Mouse (Mus musculus) heart, embryonic 14.5 days (tissue): ENCODE measurements around the gene Mall. TPM values are rescaled to one million over a fixed set of nuclear protein-coding genes. Genes with fewer than 3 reads are reported as not detected.

Source experiments
- ATAC-seq: fragments of 200-750 bp; cut with Nextera tagmentation; 2 replicates; pipeline ENCODE4 v1.8.0; 2017; ENCODE audit warnings: low read depth, moderate TSS enrichment; ENCODE audit not compliant: insufficient number of reproducible peaks, insufficient read depth, low FRiP score
- H3K27ac ChIP-seq, 2 experiments: fragments of 200-500 bp in 1 of 2; fragments of 300-500 bp in 1 of 2; sonication (generic) in 1 of 2; replicated peaks in 1 of 2; 2 replicates each; pipeline ENCODE4 v1.5.1; 2012 to 2014; ENCODE audit warnings: low read depth in 2 of 2, low read length in 2 of 2, control low read depth in 1 of 2, mild to moderate bottlenecking in 1 of 2, mixed read lengths in 1 of 2; ENCODE audit not compliant: control insufficient read depth in 1 of 2, insufficient read depth in 1 of 2
- H3K27me3 ChIP-seq: fragments of 300-500 bp; sonication (generic); 2 replicates; pipeline ENCODE4 v1.6.1; 2014; ENCODE audit warnings: mild to moderate bottlenecking, low read length, control low read depth; ENCODE audit not compliant: control insufficient read depth, insufficient read depth
- H3K36me3 ChIP-seq: fragments of 300-500 bp; sonication (generic); 2 replicates; pipeline ENCODE4 v1.6.1; 2014; ENCODE audit warnings: mild to moderate bottlenecking, control low read depth, low read length, mixed read lengths; ENCODE audit not compliant: control insufficient read depth, insufficient read depth
- H3K4me1 ChIP-seq, 2 experiments: fragments of 200-500 bp in 1 of 2; fragments of 300-500 bp in 1 of 2; sonication (generic) in 1 of 2; 2 replicates each; pipeline ENCODE4 v1.6.1; 2012 to 2014; ENCODE audit warnings: low read length in 2 of 2, control low read depth in 1 of 2, mixed read lengths in 1 of 2; ENCODE audit not compliant: control insufficient read depth in 2 of 2, insufficient read depth in 2 of 2
- H3K4me2 ChIP-seq: fragments of 300-500 bp; sonication (generic); 2 replicates; pipeline ENCODE4 v1.6.1; 2014; ENCODE audit warnings: mild to moderate bottlenecking, low read length
- H3K4me3 ChIP-seq, 2 experiments: fragments of 200-500 bp in 1 of 2; fragments of 300-500 bp in 1 of 2; sonication (generic) in 1 of 2; 2 replicates each; pipeline ENCODE4 v1.5.1; 2012 to 2014; ENCODE audit warnings: low read length in 2 of 2, mild to moderate bottlenecking in 2 of 2, control low read depth in 1 of 2, low read depth in 1 of 2, moderate library complexity in 1 of 2; ENCODE audit not compliant: control insufficient read depth in 1 of 2, insufficient read depth in 1 of 2
- H3K9ac ChIP-seq: fragments of 300-500 bp; sonication (generic); 2 replicates; pipeline ENCODE4 v1.6.1; 2014; ENCODE audit warnings: mild to moderate bottlenecking, low read length
- H3K9me3 ChIP-seq: fragments of 300-500 bp; sonication (generic); 2 replicates; pipeline ENCODE4 v1.6.1; 2016; ENCODE audit warnings: low read length, control low read depth; ENCODE audit not compliant: control insufficient read depth
- WGBS: fragments of 180-500 bp; shearing (Covaris S2); extraction: QIAGEN DNeasy Blood & Tissue Kit; methylation state at CpG from one replicate; pipeline ENCODE4 v1.1.7; 2014; 5-methylcytosine and 5-hydroxymethylcytosine counted together
- polyA plus RNA-seq: library from polyadenylated mRNA; unstranded; fragments of >200 nt; fragmentation: Nextera tagmentation; extraction: Ambion mirVana; gene quantifications from 2 replicates; pipeline ENCODE4 v1.2.1, GENCODE M21; 2014

Mall gene
- 7.2 and 8.3 TPM in 2 replicates for polyA plus RNA-seq

DNA sequence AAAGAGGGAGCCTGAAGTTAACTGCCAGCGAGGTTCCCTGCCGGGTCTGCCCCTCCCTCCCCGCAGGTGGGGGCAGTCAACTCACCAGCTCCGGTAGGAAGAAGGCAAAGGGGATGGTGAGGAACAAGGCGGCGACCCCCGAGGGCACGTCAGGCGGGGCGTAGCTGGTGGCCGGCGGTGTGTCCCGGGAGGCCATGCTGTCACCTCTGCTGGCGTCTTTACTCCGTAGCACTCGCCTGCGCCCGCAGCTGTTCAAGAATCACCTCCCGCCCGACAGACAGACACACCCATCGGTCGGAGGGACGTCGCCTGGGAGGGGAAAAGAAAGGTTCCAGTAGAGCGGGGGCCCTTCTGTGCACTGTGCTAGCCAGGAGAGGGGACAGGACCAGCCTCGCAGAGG is at the start of gene Mall:
Mall (minus strand) TSS at position 262 of the 400 bp plus-strand sequence.
- peak within 1 kb of the TSS; percentile 68 for H3K9ac ChIP-seq
- H3K4me2 ChIP-seq, result peak within 1 kb of the TSS; percentile 63
- H3K27me3 ChIP-seq, result peaks cover 3% of the 10 kb centered on the region; the same call in 1 of the 2 replicates
- peak within 1 kb of the TSS; percentile 24 to 36 for H3K4me3 ChIP-seq
- no peaks in the 10 kb centered on the region for H3K36me3 ChIP-seq
- ATAC-seq, result no peak
- 0 out of 4 replicates have a peak within 1 kb of the TSS, but pooled peaks of 1 of the 2 experiments have one; percentile 53 for H3K27ac ChIP-seq
- no peaks in the 10 kb centered on the region for H3K9me3 ChIP-seq
- 2% methylated on average over 26 of the region's 26 CpGs for WGBS
- H3K4me1 ChIP-seq, result peaks cover 17 to 23% of the 10 kb centered on the region in 2 experiments; a peak in 3 of 4 replicates

DNA sequence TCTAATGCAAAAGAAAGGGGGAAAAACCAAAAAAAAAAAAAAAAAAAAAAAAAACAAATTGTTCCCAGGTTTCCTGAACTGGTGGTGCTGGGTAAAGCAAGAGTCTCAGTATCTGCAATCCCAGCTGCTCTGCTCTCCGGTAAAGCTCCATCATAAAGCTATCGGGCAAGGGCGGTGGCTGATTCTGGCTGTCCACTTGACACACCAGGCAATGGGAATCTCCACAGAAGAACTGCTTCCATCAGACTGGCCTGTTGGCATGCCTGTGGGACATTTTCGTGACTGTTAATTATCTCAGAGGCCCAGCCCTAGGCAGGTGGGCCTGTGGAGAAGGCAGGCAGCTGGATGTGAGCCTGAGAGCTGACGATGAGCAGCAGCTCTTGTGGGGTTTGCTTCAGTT is 48.7 kb upstream of the Mall start:
- peaks cover 19% of the 10 kb centered on the region for H3K36me3 ChIP-seq
- ATAC-seq, result no peak
- no peaks in the 10 kb centered on the region for H3K4me1 ChIP-seq
- H3K27ac ChIP-seq, result no peak overlapping the region
- no peak overlapping the region for H3K4me2 ChIP-seq
- H3K9me3 ChIP-seq, result no peaks in the 10 kb centered on the region
- no peak overlapping the region for H3K4me3 ChIP-seq
- H3K9ac ChIP-seq, result no peak overlapping the region
- 82% methylated on average over 5 of the region's 5 CpGs for WGBS
- H3K27me3 ChIP-seq, result no peaks in the 10 kb centered on the region

DNA sequence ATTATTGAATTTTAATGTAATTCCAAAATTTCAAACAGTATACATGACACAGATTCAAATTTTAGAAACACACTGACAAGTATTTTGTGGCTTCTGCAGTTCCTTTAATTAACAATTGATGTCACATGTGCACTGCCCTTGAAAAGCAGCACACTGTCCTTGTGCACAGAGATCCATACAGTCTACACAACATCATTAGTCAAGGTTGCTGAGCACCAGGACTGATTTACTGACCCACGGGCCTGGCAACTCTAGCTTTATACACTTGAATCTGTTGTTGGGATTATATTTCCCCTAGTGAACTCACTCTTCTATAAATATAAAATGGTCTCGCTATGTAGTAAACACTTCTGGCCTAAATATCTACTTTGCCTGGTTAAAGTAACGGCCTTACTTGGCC is 45.3 kb upstream of the Mall start:
- Histone ChIP-seq H3K27me3 (no peaks in the 10 kb centered on the region), H3K4me2 (no peak overlapping the region), H3K27ac (no peak overlapping the region), H3K4me1 (no peaks in the 10 kb centered on the region), H3K9ac (no peak overlapping the region), H3K4me3 (no peak overlapping the region), H3K36me3 (peaks cover 27% of the 10 kb centered on the region), H3K9me3 (no peaks in the 10 kb centered on the region)
- whole genome bisulfite sequencing, result 77% methylated on average over 3 of the region's 3 CpGs
- no peak for ATAC-seq

DNA sequence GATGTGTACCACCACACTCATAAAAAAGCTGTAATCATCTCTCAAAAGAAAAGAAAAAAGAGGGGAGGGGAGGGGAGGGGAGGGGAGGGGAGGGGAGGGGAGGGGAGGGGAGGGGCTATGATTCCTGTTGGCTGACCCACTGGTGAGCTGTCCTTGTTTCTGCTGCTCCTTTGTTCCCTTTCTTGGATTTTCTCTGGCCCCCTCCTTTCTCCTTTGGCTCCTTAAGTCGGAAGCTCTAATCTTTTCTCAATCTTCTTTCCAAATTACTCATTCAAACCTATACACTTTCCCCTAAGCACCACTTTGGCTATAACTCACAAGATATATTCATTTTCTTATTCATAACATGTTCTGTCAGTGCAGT is 44.8 kb upstream of the Mall start:
- H3K9ac ChIP-seq, result no peak overlapping the region
- H3K27me3 ChIP-seq, result no peaks in the 10 kb centered on the region
- H3K4me3 ChIP-seq, result no peak overlapping the region
- H3K27ac ChIP-seq, result no peak overlapping the region
- no peak for ATAC-seq
- H3K4me1 ChIP-seq, result no peaks in the 10 kb centered on the region
- H3K36me3 ChIP-seq, result peaks cover 26% of the 10 kb centered on the region
- no peaks in the 10 kb centered on the region for H3K9me3 ChIP-seq
- WGBS, result 46% methylated on average over 1 of the region's 1 CpGs
- H3K4me2 ChIP-seq, result no peak overlapping the region

DNA sequence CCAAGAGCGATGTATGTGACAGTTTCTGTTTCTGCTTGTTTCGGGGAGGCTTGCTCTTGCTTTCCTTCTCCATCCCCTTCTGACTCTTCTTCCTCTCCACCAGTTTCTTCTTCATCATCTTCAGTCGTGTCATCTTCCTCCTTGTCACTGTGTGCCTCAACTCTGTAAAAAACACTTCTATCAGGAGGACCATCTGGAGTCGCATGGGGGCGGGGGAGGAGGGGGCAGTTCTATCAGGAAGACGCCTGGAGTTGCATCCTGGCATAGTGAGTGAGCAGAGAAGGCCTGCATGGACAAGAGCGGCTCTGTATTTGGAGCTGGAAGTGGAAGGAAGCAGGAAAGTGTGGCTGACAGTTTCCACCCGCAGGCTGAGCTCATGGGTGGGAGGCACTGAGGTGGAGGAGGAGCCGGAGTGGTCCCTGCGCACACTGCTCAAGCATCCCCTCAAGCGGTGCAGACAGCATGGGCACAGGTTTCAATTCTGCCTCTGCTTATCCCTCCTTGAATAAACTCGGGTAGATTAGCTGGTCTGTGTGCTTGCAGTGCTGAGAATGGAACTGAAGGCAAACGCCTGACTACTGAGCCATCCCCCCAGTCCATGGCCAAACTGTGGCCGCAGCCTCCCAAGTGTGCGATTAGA is 44.3 kb upstream of the Mall start:
- Histone ChIP-seq H3K4me3 (no peak overlapping the region), H3K9ac (no peak overlapping the region), H3K9me3 (no peaks in the 10 kb centered on the region), H3K27ac (no peak overlapping the region), H3K4me2 (no peak overlapping the region), H3K36me3 (peaks cover 24% of the 10 kb centered on the region), H3K27me3 (no peaks in the 10 kb centered on the region), H3K4me1 (no peaks in the 10 kb centered on the region)
- ATAC-seq, result no peak
- WGBS, result 54% methylated on average over 15 of the region's 15 CpGs

DNA sequence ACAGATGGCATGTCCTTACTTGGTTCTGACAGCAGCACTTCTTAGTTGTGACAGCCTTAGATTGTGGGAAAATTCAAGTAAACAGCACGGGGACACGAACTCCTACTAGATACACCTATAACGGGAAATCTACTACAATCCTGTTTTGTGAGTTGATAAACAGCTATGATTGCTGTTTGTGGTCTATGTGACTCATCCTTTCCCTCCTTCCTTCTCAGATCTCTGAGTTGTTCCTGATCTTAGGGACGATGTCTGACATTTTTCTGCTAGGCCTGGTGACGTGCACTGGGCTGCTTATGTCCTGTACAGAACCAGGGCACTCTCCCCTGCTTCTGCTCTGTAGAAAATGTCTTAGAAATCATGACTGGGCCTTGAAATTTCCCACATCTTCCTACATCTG is 31.9 kb upstream of the Mall start:
- H3K27me3 ChIP-seq, result no peaks in the 10 kb centered on the region

DNA sequence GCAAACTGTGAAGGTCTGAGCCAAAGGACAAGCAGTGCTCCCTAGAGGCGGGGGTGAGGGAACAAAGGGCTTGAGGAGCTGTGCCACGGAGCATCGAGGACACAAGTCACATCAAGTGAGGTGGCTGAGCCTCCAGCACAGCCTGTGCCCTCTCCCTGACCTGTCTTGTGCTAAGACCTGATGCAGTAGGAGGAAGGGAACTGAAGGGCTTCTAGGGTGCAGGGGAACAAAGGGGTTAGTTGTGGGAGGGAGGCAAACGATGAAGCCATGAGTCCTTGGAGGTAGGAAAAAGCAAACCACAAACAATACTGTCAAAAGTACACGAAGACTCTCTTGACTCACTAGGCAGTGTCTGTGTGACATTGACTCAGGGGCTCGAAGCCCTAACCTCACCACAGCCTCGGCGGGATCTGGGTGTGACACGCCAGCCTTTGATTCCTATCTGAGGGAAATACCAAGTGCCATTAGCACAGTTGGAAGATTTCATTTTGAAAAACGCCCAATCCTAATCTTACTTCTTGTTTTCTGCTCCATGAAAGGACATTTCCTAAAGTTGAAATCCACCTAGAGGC is 30.8 kb upstream of the Mall start:
- WGBS, result 69% methylated on average over 10 of the region's 10 CpGs
- Histone ChIP-seq H3K4me3 (no peak overlapping the region), H3K4me2 (no peak overlapping the region), H3K36me3 (peaks cover 15% of the 10 kb centered on the region; the same call in 1 of the 2 replicates), H3K27me3 (no peaks in the 10 kb centered on the region), H3K4me1 (peaks cover 3 to 19% of the 10 kb centered on the region in 2 experiments), H3K27ac (no peak overlapping the region), H3K9ac (no peak overlapping the region; the same call in 1 of the 2 replicates), H3K9me3 (no peaks in the 10 kb centered on the region)
- ATAC-seq, result no peak

More for the DNA sequence above, 31.9 kb upstream of the Mall start:
- Histone ChIP-seq H3K9ac (no peak overlapping the region), H3K27ac (no peak overlapping the region), H3K4me2 (no peak overlapping the region), H3K36me3 (peaks cover 16% of the 10 kb centered on the region; the same call in 1 of the 2 replicates), H3K9me3 (no peaks in the 10 kb centered on the region), H3K4me1 (peaks cover 3 to 19% of the 10 kb centered on the region in 2 experiments), H3K4me3 (no peak overlapping the region)
- WGBS, result 74% methylated on average over 5 of the region's 5 CpGs
- ATAC-seq, result no peak
